Mouse (Mus musculus) G1E (cell line): Measurements from ENCODE around the gene Spata2.

Experiments used
- CTCF ChIP-seq: IDR thresholded peaks from 2 replicates; pipeline ENCODE4 v1.5.1; 2012; ENCODE audit warnings: low read depth, low read length, inconsistent platforms, mixed read lengths
- GATA1 ChIP-seq: IDR thresholded peaks from 2 replicates; pipeline ENCODE4 v1.6.1; 2012; ENCODE audit warnings: borderline replicate concordance, low read length, inconsistent platforms, mixed read lengths
- GATA2 ChIP-seq: IDR thresholded peaks from 2 replicates; pipeline ENCODE4 v1.6.1; 2012; ENCODE audit warnings: low read depth, low read length, inconsistent platforms, borderline replicate concordance
- POLR2AphosphoS5 ChIP-seq: IDR thresholded peaks from 2 replicates; pipeline ENCODE4 v1.6.1; 2012; ENCODE audit warnings: low read depth, low read length, inconsistent platforms; ENCODE audit not compliant: insufficient replicate concordance
- TAL1 ChIP-seq: conservative IDR thresholded peaks from 2 replicates; pipeline ENCODE4 v1.6.1; 2012; ENCODE audit warnings: low read depth, low read length, inconsistent platforms, mixed read lengths

GRCm38 (mm10) chr2:167536320-167536945 is 43.7 kb upstream of the Spata2 start:
- TF ChIP-seq CTCF = no peak
- TF ChIP-seq GATA1 = no peak
- no peak for TF ChIP-seq POLR2AphosphoS5
- no peak for TF ChIP-seq TAL1
- no peak for TF ChIP-seq GATA2
